Mouse (Mus musculus) urinary bladder, postnatal 36 days (tissue): ENCODE measurements around the gene Zcchc17.

Experiments used
- DNase-seq, 2 experiments: peaks; one replicate each; pipeline ENCODE4 v3.0.0; 2022; ENCODE audit warnings: low spot score in 2 of 2, mixed read lengths in 1 of 2

The Zcchc17 gene

GRCm38 (mm10) chr4:130283826-130284225 lies 75.9 kb downstream of the Zcchc17 start:
- DNase-seq = no peak

DNA sequence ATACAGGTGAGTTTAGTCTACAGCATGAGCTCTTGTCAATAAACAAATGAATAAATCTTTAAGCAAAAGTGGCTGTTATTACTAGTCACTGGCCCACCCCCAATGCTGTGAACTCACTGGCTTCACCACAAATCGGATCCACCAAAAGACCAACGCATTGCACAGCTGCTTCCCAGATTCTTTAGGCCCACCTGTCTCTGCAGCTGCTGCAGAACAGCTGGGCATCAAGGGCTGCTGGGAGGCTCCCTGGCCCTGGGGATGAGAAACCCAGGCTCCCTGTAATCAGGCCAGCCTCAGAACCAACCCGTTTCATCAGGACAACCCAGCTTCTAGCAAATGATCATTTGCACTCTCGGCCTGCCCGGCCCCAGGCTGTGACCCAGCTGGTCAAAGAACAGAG lies 76.9 kb downstream of the Zcchc17 start:
- DNase-seq = no peak

- no peak for DNase-seq
These were observed 80.6 kb downstream of the Zcchc17 start, which contains the start of gene Serinc2 for GRCm38 (mm10) chr4:130279105-130279504. TSS of gene Serinc2 (minus strand) at chr4:130279205.

- peak; percentile 44 to 50 for DNase-seq
These were observed 83.1 kb downstream of the Zcchc17 start for GRCm38 (mm10) chr4:130276573-130277176.

GRCm38 (mm10) chr4:130275823-130276105 lies 84.0 kb downstream of the Zcchc17 start:
- no peak for DNase-seq

- peak; percentile 36 to 46 for DNase-seq
These were observed 84.5 kb downstream of the Zcchc17 start for GRCm38 (mm10) chr4:130275016-130275822.

DNA sequence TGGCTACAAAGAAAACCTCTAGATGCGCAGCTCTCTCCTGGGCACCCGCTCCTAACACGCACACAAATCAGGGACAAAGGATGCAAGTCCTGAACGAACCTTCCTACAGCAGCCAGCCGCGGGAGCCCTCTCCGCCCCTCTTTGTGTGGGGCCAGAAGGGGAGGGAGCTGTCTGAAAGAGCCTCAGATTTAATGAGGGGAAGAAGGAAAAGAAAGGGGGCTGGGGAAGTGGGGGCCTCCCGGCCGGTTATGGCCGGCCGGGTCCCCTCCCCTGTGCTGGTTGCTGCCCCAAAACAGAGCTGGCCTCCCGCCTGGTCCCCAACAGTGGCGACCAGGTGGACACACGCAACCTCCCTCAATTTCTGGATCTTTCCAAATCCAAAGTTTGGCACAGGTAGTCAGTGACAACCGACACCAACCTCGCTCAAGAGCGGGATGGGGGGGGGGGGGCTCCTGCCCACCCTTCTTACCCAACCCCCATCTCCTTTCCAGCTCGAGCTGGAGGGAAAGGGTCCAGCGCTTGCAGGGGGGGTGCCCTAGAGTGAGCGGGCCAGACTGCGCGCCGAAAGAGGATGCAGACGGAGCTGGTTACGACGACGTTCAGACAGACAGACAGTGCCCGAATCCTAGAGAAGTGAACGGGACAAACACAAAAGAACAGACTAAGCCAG lies 85.3 kb downstream of the Zcchc17 start:
- DNase-seq = peak in 1 of 2 experiments; percentile 10

DNA sequence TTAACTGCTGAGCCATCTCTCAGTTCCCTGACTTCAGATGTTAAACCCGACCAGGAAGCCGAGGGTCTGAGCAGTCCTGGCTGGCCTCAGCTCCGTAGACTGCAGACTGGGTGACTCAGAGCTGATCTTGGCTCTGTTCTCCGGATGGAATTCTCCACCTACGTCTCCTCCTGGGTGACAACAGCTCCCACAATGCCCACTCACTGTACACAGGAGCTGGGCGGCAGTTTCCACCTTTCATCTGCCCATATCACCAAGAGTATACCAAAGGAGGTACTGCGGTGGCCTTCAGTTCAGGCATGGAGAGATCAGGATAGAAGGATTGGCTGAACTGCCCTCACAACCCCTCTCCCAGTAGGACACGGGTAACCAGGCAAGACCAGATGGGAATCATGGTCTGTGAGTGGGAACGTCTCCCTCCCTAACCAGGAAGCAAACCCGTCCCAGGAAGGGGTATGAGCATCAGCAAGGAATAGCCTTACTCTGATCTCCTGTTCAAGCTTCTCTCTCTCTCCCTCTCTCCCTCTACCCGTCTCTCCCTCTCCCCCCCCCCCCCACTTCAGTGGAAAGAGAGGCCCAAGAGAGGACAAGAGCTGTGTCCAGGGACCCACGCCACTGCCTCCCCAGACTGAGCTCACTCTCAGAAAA lies 85.9 kb downstream of the Zcchc17 start:
- peak; percentile 39 to 49 for DNase-seq

GRCm38 (mm10) chr4:130270611-130271347 lies 89.0 kb downstream of the Zcchc17 start:
- DNase-seq = no peak

- no peak for DNase-seq
These were observed 89.7 kb downstream of the Zcchc17 start for GRCm38 (mm10) chr4:130270089-130270488.

GRCm38 (mm10) chr4:130268736-130269135 lies 91.0 kb downstream of the Zcchc17 start:
- DNase-seq = peak; percentile 28 to 38

DNA sequence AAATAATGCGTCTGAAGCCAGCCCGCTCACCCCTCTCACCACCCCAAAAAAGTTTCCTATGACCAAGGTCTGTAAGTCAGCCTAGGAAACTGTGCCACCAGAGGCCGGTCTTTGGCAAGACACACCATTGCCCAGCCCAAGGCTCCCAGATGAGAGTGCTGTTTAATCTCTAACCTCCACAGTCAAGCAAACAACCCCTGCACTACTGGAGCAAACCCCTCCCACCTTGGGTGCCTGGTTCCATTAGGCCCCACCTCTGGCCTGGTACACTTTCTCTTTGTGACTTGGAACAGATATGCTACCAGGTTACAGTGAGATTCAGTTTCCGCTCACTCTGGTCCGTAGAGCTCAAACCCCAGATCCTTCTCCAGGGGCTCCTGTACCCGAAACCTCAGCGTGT lies 92.7 kb downstream of the Zcchc17 start:
- peak; percentile 15 to 31 for DNase-seq

DNA sequence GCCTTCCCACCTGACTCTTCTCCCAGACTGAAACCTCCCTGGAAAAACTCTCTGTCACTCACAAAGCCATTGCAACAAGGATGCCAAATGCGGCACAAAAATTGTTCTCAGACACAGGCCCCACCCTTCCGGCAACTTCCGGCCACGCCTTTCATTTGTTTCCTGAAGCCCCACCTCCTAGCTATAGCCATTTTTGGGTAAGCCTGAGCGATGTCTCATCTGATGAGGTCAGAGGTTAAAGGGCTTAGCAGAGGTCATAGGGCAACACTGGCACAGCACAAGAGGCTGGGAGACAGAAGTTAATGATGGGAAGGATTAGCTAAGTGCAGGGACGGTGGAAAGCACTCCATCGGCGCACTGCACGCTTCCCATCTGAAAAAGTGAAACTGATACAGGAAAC lies 93.1 kb downstream of the Zcchc17 start:
- peak in 1 of 2 experiments; percentile 6 for DNase-seq
